Mouse (Mus musculus) MEL (cell line): Measurements from ENCODE around the gene Cd248.
A peak's percentile ranks its signal among the peaks of the same experiment; 100 is the strongest.

ENCODE experiments used
- CTCF ChIP-seq, 3 experiments: IDR thresholded peaks in 2 of 3; conservative IDR thresholded peaks in 1 of 3; 2 replicates each; pipeline ENCODE4 v1.5.1; 2011 to 2012; ENCODE audit warnings: low read length in 3 of 3, low read depth in 2 of 3, mild to moderate bottlenecking in 2 of 3, improper control_type of control experiment in 1 of 3, inconsistent platforms in 1 of 3, mixed read lengths in 1 of 3, moderate library complexity in 1 of 3; ENCODE audit not compliant: control insufficient read depth in 1 of 3, insufficient read depth in 1 of 3, poor library complexity in 1 of 3, severe bottlenecking in 1 of 3
- E2F4 ChIP-seq: IDR thresholded peaks from 2 replicates; pipeline ENCODE4 v1.6.1; 2011; ENCODE audit warnings: low read depth, low read length, improper control_type of control experiment, borderline replicate concordance
- EP300 ChIP-seq, 2 experiments: IDR thresholded peaks; 2 replicates each; pipeline ENCODE4 v1.6.1; 2011; ENCODE audit warnings: improper control_type of control experiment in 2 of 2, low read length in 2 of 2, low read depth in 1 of 2, mild to moderate bottlenecking in 1 of 2
- ETS1 ChIP-seq: IDR thresholded peaks from 2 replicates; pipeline ENCODE4 v1.6.1; 2012; ENCODE audit warnings: low read depth, mild to moderate bottlenecking, inconsistent platforms, low read length, improper control_type of control experiment, moderate library complexity
- NELFE ChIP-seq: IDR thresholded peaks from 2 replicates; pipeline ENCODE4 v1.6.1; 2011; ENCODE audit warnings: low read depth, low read length, improper control_type of control experiment
- TCF12 ChIP-seq: IDR thresholded peaks from 2 replicates; pipeline ENCODE4 v1.6.1; 2014; ENCODE audit warnings: low read depth, mild to moderate bottlenecking, inconsistent platforms, low read length, improper control_type of control experiment, moderate library complexity

- TF ChIP-seq E2F4 (no peak), CTCF (IDR thresholded peaks at IDR 0.05 in 2 of 3, conservative IDR thresholded peaks at IDR 0.05 in 1 of 3; ENCODE audit: control insufficient read depth in 1 of 3, insufficient read depth in 1 of 3, low read depth in 2 of 3, low read length in 3 of 3, poor library complexity in 1 of 3, severe bottlenecking in 1 of 3) (peak in 2 of 3 experiments; percentile 17 to 34; a peak in 2 of 6 replicates), NELFE (no peak), TCF12 (no peak), ETS1 (no peak), EP300 (IDR thresholded peaks at IDR 0.05; ENCODE audit: low read depth in 1 of 2, low read length in 2 of 2) (no peak)
Observed at GRCm38 (mm10) chr19:5108271-5108575, 40.3 kb downstream of the Cd248 start.
